Mouse (Mus musculus) frontal cortex, postnatal 14 days (tissue): ENCODE measurements around the gene Hcn3.

Source experiments
- DNase-seq, 2 experiments: peaks; one replicate each; pipeline ENCODE4 v3.0.0; 2022; ENCODE audit warnings: low spot score in 2 of 2

Gene Hcn3

GRCm38 (mm10) chr3:89147101-89147978 is 12.7 kb downstream of the Hcn3 start:
- no peak for DNase-seq

DNA sequence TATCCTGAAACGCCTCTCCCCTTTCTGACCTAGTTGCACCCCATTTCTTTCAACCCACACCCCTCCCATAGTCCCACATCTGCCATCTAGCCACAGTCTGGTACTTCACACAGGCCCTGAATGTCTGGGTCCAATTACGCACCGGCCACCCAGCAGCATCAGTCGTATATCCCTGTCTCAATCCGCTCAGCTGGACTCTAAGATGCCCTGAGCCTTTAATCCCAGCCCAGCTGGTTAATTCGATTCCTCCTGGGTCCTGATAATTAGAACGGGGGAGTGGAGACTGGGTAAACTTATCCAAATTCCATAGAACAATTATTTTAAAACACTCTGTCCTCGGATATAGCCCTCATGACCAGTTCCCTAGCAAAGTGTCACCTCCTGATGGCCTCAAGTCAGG is 14.4 kb downstream of the Hcn3 start:
- no peak for DNase-seq

DNA sequence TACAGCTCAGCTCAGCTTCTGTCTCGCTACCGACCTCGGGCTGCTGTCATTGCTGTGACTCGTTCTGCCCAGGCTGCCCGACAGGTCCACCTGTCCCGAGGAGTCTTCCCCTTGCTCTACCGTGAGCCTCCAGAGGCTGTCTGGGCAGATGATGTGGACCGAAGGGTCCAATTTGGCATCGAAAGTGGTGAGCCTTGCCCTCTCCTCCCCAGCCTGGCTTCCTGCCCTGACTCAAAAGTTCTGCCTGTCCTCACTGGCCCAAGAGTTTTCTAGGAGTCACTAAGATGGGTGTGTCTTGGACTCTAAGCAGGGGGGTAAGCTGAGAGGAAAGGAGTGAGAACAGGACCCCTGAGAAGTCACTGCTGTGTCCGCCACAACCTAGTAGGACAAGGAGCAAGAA is 15.2 kb downstream of the Hcn3 start:
- DNase-seq = no peak

GRCm38 (mm10) chr3:89136365-89136764 is 23.6 kb downstream of the Hcn3 start:
- no peak for DNase-seq

DNA sequence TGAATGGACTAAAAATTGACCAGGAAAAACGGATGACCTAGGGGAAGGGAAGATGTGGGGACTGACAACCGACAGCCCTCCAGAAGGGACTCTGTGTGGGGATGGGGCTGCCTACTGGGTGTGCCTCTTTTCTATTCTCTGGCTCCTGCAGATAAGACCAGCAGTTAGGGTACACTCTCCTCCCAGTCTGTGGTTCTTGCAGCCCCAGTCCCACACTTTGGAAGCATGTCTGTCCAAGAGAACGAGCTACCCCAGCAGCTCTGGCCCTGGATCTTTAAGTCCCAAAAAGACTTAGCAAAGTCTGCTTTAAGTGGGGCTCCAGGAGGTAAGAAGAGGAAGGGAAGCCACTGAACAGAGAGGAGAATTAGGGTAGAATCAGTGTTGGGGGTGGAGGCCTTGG is 24.0 kb downstream of the Hcn3 start, which contains the start of gene Pklr:
Gene Pklr, plus strand, starts transcription at position 185 of the 400 bp plus-strand sequence.
- DNase-seq = no peak

DNA sequence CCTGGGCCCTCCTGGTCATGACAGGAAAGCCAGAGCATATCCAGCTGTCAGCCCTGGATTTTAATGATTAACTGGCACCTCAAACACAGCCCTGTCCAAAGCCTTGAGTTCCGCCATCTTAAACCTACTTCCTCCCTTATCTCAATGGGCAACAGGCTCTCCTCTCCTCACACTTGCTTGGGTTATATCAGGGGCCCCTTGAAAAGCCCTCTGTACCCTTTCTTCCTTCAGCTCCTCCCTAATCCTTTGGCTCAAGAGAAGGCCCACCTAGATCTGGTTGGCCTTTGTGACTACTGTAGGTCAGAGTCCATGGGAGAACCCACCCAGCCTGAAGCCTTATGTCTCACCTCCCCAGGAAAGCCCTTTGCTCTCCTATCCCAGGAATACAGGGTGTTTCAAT is 26.2 kb downstream of the Hcn3 start:
- DNase-seq = no peak

GRCm38 (mm10) chr3:89133063-89133450 is 26.9 kb downstream of the Hcn3 start:
- DNase-seq = no peak

- peak in 1 of 2 experiments; percentile 27 for DNase-seq
Measured at GRCm38 (mm10) chr3:89132285-89133062, 27.5 kb downstream of the Hcn3 start.

DNA sequence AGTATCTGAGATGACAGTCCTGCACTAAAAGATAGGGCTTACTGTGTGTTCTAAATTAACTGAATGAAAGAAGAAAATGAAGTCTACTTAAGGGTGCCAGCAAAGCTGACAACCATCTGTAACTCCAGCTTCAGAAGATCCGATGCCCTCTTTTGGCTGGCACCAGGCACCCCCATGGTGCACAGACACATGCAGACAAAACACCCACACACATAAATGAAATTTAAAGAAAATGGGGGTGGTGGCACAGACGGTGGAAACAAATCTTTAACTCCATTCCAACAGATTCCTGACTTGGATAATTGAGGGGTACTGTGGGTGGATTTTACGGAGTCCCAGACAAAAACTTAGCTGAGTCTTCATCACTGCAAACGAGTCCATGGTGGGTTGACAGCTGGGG is 28.2 kb downstream of the Hcn3 start:
- peak; percentile 40 to 54 for DNase-seq

GRCm38 (mm10) chr3:89129908-89130307 is 30.1 kb downstream of the Hcn3 start:
- no peak for DNase-seq

DNA sequence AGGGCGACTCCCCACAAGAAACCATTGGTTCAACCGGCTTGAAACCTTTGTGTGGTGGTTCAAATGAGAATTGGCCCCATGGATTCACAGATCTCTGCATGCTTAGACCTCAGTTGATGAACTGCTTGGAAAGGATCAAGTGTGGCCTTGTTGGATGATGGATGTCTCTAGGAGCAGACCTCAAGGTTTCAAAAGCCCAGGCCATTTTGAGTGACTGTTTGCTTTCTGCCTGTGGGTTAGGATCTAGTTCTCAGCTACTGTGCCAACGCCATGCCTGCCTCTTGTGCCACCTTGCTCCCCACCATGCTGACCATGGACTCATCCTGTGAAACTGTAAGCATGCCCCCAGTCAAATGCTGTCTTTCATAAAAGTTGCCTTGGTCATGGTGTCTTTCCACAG is 34.0 kb downstream of the Hcn3 start:
- no peak for DNase-seq

GRCm38 (mm10) chr3:89124241-89124640 is 35.8 kb downstream of the Hcn3 start:
- DNase-seq = no peak

DNA sequence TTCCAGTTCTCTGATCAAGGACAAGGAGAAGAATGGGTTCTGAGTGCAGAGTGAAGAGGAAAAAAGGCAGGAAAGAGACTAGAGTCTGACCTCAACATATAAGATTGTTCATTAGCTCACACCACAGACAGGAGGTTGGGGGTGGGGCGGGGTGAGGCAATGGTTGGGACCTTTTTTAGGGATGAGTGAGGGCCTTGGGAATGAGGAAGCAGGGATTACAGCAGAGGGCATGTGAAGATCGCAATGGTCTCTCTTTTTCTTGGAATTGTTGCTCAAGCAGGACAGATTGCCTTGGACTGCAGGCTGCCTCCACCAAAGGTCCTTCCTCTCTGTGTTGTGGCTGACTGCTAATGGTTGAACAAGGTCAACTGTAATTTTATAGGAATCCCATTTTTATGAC is 36.7 kb downstream of the Hcn3 start:
- DNase-seq = no peak

GRCm38 (mm10) chr3:89115522-89115921 is 44.5 kb downstream of the Hcn3 start:
- DNase-seq = no peak

GRCm38 (mm10) chr3:89113058-89113457 is 46.9 kb downstream of the Hcn3 start:
- DNase-seq = no peak

DNA sequence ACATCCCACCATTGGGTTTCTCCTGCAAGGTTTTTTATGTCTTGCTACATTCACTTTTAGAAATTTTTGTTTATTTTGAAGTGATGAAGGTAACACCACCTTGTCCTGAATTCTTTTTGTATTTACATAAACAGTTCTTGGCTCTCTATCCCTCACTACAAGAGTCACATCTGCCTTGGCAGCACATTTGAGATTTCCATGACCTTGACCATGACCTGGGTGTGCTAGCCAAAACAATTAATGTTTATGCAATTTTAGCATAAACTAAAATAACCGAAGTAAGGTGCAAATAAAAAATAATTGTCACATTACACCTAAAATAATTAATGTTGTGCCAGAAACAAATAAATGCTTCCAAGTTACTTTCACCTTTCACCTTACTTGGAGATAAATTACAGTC is 51.9 kb downstream of the Hcn3 start:
- no peak for DNase-seq

DNA sequence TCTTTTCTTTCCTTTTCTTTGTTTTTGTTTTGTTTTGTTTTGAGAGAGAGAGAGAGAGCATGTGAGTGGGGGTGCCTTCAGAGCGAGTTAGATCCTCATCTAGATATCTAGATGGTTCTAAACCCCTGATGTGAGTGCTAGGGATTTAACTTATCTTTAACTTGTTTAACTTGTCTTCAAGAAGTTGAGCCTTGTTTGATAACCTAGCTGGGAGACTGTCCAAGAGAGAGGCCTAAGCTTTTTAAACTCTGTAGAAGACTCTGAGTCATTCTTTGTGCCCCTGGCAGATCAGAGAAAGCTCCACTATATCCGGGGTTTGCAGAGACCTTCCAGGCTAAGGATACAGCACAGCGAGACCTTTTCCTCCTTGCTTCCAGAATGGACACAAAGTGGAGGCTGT is 52.5 kb downstream of the Hcn3 start:
- no peak for DNase-seq

- DNase-seq = no peak
Measured at GRCm38 (mm10) chr3:89106881-89107280, 53.1 kb downstream of the Hcn3 start.

DNA sequence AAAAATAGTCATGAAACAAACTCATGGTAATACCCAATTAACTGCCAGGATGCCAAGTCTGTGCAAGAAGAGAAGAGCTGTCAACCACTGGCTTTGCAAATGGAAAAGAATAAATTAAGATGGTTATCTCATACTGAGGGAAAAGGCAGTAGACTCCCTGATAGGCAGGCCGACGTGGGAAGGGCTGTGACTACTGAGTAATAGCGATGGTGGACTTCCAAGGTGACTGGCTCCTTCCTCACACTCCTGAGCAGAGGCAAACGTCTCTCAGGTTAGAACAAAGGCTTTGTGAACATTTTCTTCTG is 56.8 kb downstream of the Hcn3 start:
- no peak for DNase-seq

DNA sequence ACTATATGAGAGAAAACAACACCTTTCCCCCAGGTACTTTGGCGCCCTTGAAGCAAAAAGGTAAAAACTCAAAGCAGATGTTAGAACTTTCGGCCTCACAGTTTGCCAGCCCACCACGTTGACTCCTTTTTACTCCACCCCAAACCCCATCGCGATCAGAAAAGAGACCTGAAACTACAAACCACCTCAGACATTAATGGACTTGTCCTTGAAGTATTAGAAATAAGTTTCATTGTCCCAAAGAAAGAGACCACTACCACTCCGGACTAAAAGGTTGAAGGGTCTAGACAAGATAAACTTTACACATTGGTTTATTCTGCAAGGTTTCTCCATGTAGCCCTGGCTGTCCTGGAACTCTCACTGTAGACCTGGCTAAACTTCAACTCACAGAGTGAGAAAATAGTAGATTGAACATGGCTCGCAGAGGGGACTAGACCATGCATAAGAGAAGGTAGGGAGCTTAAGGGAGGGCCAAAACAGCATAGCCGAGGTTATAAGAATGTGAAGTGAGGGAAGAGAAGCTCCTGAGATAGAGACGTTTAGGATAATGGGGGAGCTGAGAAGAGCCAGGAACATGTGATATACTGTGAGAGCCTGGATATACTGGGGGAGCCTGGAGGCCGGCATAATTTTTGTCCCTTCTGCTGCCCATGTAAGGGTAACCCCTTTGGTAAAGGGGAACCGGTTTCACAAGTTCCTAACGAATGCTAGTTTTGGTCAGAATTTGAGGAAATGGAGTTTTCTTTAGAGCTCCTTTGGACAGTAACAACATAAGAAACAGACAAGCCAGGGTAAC is 57.3 kb downstream of the Hcn3 start:
- DNase-seq = no peak

DNA sequence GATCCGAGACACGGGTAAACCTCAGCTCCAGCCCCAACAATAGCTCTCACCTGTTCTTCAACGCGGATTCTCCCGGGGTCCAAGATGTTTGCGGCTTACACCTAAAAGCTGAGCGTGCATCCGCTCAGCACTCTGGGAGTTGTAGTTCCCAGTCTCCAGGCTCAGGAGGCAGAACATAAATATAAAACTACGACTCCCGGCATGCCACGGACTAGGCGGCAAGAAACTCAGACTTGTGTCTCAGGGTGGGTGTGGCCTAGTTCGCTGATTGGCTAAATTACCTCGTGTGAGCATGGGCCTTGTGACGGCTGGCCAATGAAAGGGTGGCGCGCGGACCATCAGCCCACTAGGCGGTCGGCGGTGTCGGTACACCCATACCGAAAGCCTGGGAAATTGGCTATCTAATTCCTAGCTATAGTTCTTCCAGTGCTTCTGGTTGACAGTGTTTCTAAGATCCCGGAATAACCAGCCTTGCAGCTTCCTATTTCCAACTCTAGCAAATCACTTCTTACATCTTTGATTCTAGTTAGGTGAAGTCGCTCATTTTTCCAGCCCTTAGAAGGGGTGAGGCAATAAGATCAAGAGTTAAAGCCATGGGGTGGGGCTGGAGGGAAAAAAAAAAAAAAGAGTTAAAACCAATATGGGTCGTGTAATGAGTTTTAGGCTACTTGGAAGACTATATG is 58.0 kb downstream of the Hcn3 start, which contains the start of gene Fdps:
Gene Fdps, minus strand, starts transcription at position 148 of the 683 bp plus-strand sequence.
- DNase-seq = peak; percentile 93 to 97

GRCm38 (mm10) chr3:89101459-89101811 is 58.6 kb downstream of the Hcn3 start:
- no peak for DNase-seq
